Mouse (Mus musculus) heart, adult 2 months (tissue): Measurements from ENCODE around the gene Kirrel2. TPM values are rescaled to one million over a fixed set of nuclear protein-coding genes. Genes with fewer than 3 reads are reported as not detected.

Experiments
- DNase-seq, 2 experiments: peaks; one replicate each; pipeline ENCODE4 v3.0.0; 2021
- H3K27ac ChIP-seq: fragments of 200-600 bp; 2 replicates; pipeline ENCODE4 v1.8.1; 2022
- H3K27me3 ChIP-seq: fragments of 200-500 bp; 2 replicates; pipeline ENCODE4 v1.6.1; 2012; ENCODE audit warnings: mild to moderate bottlenecking, low read length, inconsistent platforms, mixed read lengths; ENCODE audit not compliant: control insufficient read depth, insufficient read depth
- H3K36me3 ChIP-seq: fragments of 200-500 bp; 2 replicates; pipeline ENCODE4 v1.6.1; 2012; ENCODE audit warnings: low read length, inconsistent platforms; ENCODE audit not compliant: control insufficient read depth, insufficient read depth
- H3K4me1 ChIP-seq: fragments of 200-500 bp; 2 replicates; pipeline ENCODE4 v1.6.1; 2011; ENCODE audit warnings: low read length; ENCODE audit not compliant: control insufficient read depth, insufficient read depth
- H3K4me3 ChIP-seq: fragments of 200-600 bp; 2 replicates; pipeline ENCODE4 v1.8.1; 2022
- H3K79me2 ChIP-seq: fragments of 200-500 bp; replicated peaks from 2 replicates; pipeline ENCODE4 v1.6.1; 2012; ENCODE audit warnings: mild to moderate bottlenecking, inconsistent platforms, low read length, moderate library complexity, mixed read lengths; ENCODE audit not compliant: control insufficient read depth, insufficient read depth
- H3K9ac ChIP-seq: fragments of 200-500 bp; 2 replicates; pipeline ENCODE4 v1.6.1; 2012; ENCODE audit warnings: low read depth, mild to moderate bottlenecking, control low read depth, inconsistent platforms, low read length, mixed read lengths
- CTCF ChIP-seq: fragments of 200-600 bp; IDR thresholded peaks from 2 replicates; pipeline ENCODE4 v1.8.1; 2022; ENCODE audit warnings: antibody characterized with exemption, mild to moderate bottlenecking, moderate library complexity
- EP300 ChIP-seq: fragments of 200-500 bp; IDR thresholded peaks from 2 replicates; pipeline ENCODE4 v1.6.1; 2011; ENCODE audit warnings: low read depth, low read length, control low read depth; ENCODE audit not compliant: insufficient read depth
- POLR2A ChIP-seq: fragments of 200-500 bp; IDR thresholded peaks from 2 replicates; pipeline ENCODE4 v1.6.1; 2011; ENCODE audit warnings: mild to moderate bottlenecking, low read depth, low read length, control low read depth; ENCODE audit not compliant: insufficient read depth
- WGBS: fragments of 180-500 bp; shearing (Covaris S2); methylation state at CpG from one replicate; pipeline ENCODE4 v1.1.7; 2018; 5-methylcytosine and 5-hydroxymethylcytosine counted together
- intact Hi-C: fragments of 180-260 bp; cut with DNase I; formaldehyde crosslinking; loops from one replicate; pipeline ENCODE4 v1.15.1; 2025
- polyA plus RNA-seq: library from polyadenylated mRNA; depleted of rRNA; stranded (reverse); fragments of >200 nt; gene quantifications from 2 replicates; pipeline ENCODE4 v1.2.3, GENCODE M21; 2012; rRNA removed
- total RNA-seq, 2 experiments: library from RNA; stranded (reverse); gene quantifications; 2 replicates each; pipeline ENCODE4 v1.2.3; 2021

Kirrel2 gene
- total and polyA plus RNA-seq, 3 experiments: not detected

DNA sequence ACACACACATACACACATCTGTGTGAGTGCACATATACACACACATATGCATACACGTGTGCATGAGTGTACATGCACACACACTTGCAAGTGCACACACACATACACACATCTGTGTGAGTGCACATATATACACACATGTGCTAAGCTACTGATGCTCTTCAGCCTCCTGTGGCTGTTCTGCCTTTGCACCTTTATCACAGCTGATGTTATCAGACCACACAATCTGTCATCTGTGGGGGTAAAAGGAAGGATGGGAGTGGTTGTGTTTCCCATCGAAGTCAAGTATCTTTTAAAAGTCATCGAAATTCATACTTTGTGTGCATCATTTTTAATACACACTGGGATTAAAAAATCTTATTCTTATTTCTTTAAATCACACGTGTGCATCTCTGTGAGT, 55.1 kb downstream of the Kirrel2 start:
- H3K4me3 ChIP-seq: no peak overlapping the region
- 49% methylated on average over 4 of the region's 4 CpGs for WGBS
- TF ChIP-seq EP300 (no peak), POLR2A (no peak), CTCF (no peak)
- H3K27ac ChIP-seq: no peak overlapping the region
- no peaks in the 10 kb centered on the region for H3K27me3 ChIP-seq
- no peaks in the 10 kb centered on the region for H3K4me1 ChIP-seq
- no peaks in the 10 kb centered on the region for H3K79me2 ChIP-seq
- DNase-seq: no peak
- intact Hi-C loops: no loop called here
- H3K36me3 ChIP-seq: no peaks in the 10 kb centered on the region
- H3K9ac ChIP-seq: no peak overlapping the region

DNA sequence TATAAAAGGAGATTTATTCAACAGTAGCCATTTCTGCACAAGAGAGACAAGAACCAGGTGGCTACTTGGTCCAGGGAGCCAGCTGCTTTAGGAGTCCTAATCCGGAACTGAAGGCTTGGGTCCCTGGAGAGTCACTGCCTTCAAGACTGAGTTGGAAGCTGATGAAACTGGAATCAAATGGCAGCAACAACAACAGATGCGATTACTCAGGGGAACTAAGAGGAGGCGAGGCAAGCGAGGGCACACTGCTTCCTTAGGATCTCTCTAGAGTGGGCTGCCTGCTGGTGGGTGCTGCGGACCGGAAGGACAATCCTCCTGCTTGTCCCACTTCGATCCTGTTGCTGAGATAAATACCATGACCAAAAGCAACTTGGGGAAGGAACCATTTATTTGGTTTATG, 57.8 kb downstream of the Kirrel2 start:
- Histone ChIP-seq H3K36me3 (no peaks in the 10 kb centered on the region), H3K27ac (no peak overlapping the region), H3K4me1 (no peaks in the 10 kb centered on the region), H3K79me2 (no peaks in the 10 kb centered on the region), H3K4me3 (no peak overlapping the region), H3K9ac (no peak overlapping the region), H3K27me3 (no peaks in the 10 kb centered on the region)
- TF ChIP-seq CTCF: no peak
- no peak for TF ChIP-seq POLR2A
- no peak for TF ChIP-seq EP300
- DNase-seq: no peak
- intact Hi-C loops: no loop called here
- 34% methylated on average over 7 of the region's 7 CpGs for WGBS

Other genes with a start within 250 kb of the Kirrel2 start
Only the 30 nearest of the 34 such genes appear.
- not detected for gene Thap8, start 177.6 kb downstream of the Kirrel2 start, total RNA-seq
- 0.10 TPM in 1 of 2 replicates, not detected in the other for gene Thap8, start 177.6 kb downstream of the Kirrel2 start, polyA plus RNA-seq
- gene Wdr62, start 177.3 kb downstream of the Kirrel2 start, total RNA-seq: 1 to 10 TPM in 1 of 2 experiments, under 1 TPM in 1; 0.97 to 1.7 TPM
- 3.7 and 5.3 TPM in 2 replicates for gene Wdr62, start 177.3 kb downstream of the Kirrel2 start, polyA plus RNA-seq
- 1 to 10 TPM; 5.6 TPM for gene Clip3, start 166.0 kb downstream of the Kirrel2 start, total RNA-seq
- 5.6 and 6.6 TPM in 2 replicates for gene Clip3, start 166.0 kb downstream of the Kirrel2 start, polyA plus RNA-seq
- gene Alkbh6, start 149.0 kb downstream of the Kirrel2 start, total RNA-seq: 10 to 100 TPM; 24.0 to 29.5 TPM
- gene Alkbh6, start 149.0 kb downstream of the Kirrel2 start, polyA plus RNA-seq: 59.6 and 61.7 TPM in 2 replicates
- under 1 TPM; 0.26 to 0.50 TPM for gene Syne4, start 142.9 kb downstream of the Kirrel2 start, total RNA-seq
- gene Syne4, start 142.9 kb downstream of the Kirrel2 start, polyA plus RNA-seq: 5.3 and 5.6 TPM in 2 replicates
- gene E130208F15Rik, start 135.9 kb downstream of the Kirrel2 start, total RNA-seq: under 1 TPM; 0.55 to 0.63 TPM
- 0.31 and 0.41 TPM in 2 replicates for gene E130208F15Rik, start 135.9 kb downstream of the Kirrel2 start, polyA plus RNA-seq
- gene Sdhaf1, start 133.8 kb downstream of the Kirrel2 start, total RNA-seq: 10 to 100 TPM; 12.5 TPM
- 17.4 and 17.9 TPM in 2 replicates for gene Sdhaf1, start 133.8 kb downstream of the Kirrel2 start, polyA plus RNA-seq
- gene Lrfn3, start 94.9 kb downstream of the Kirrel2 start, total RNA-seq: 1 to 10 TPM; 1.1 to 1.3 TPM
- 1.4 and 1.9 TPM in 2 replicates for gene Lrfn3, start 94.9 kb downstream of the Kirrel2 start, polyA plus RNA-seq
- 10 to 100 TPM; 20.1 to 23.6 TPM for gene Tyrobp, start 43.9 kb downstream of the Kirrel2 start, total RNA-seq
- 62.7 and 65.5 TPM in 2 replicates for gene Tyrobp, start 43.9 kb downstream of the Kirrel2 start, polyA plus RNA-seq
- gene Hcst, start 37.8 kb downstream of the Kirrel2 start, total RNA-seq: under 1 TPM in 1 of 2 experiments, not detected in 1; 0.59 TPM
- 4.8 TPM in 1 of 2 replicates, not detected in the other for gene Hcst, start 37.8 kb downstream of the Kirrel2 start, polyA plus RNA-seq
- under 1 TPM; 0.47 to 0.66 TPM for gene Nfkbid, start 36.0 kb downstream of the Kirrel2 start, total RNA-seq
- 0.94 and 1.3 TPM in 2 replicates for gene Nfkbid, start 36.0 kb downstream of the Kirrel2 start, polyA plus RNA-seq
- 1 to 10 TPM; 3.2 to 3.5 TPM for gene Aplp1, start 12.2 kb downstream of the Kirrel2 start, total RNA-seq
- gene Aplp1, start 12.2 kb downstream of the Kirrel2 start, polyA plus RNA-seq: 3.6 and 6.2 TPM in 2 replicates
- gene Nphs1, start 625 bp upstream of the Kirrel2 start, total RNA-seq: not detected
- gene Nphs1, start 625 bp upstream of the Kirrel2 start, polyA plus RNA-seq: 0.04 TPM in 1 of 2 replicates, not detected in the other
- not detected for gene Prodh2, start 35.9 kb upstream of the Kirrel2 start, total RNA-seq
- 0.23 TPM in 1 of 2 replicates, not detected in the other for gene Prodh2, start 35.9 kb upstream of the Kirrel2 start, polyA plus RNA-seq
- under 1 TPM; 0.34 to 0.37 TPM for gene Arhgap33, start 77.4 kb upstream of the Kirrel2 start, total RNA-seq
- gene Arhgap33, start 77.4 kb upstream of the Kirrel2 start, polyA plus RNA-seq: 2.3 and 3.0 TPM in 2 replicates
- gene Hspb6, start 94.5 kb upstream of the Kirrel2 start, total RNA-seq: 100 to 1,000 TPM; 718 to 804 TPM
- gene Hspb6, start 94.5 kb upstream of the Kirrel2 start, polyA plus RNA-seq: 1,866 and 1,945 TPM in 2 replicates
- gene Proser3, start 94.6 kb upstream of the Kirrel2 start, total RNA-seq: 1 to 10 TPM; 2.5 to 6.3 TPM
- 5.6 and 5.8 TPM in 2 replicates for gene Proser3, start 94.6 kb upstream of the Kirrel2 start, polyA plus RNA-seq
- gene Lin37, start 102.1 kb upstream of the Kirrel2 start, total RNA-seq: 10 to 100 TPM; 13.7 to 16.0 TPM
- gene Lin37, start 102.1 kb upstream of the Kirrel2 start, polyA plus RNA-seq: 16.2 and 20.0 TPM in 2 replicates
- gene U2af1l4, start 105.6 kb upstream of the Kirrel2 start, total RNA-seq: 10 to 100 TPM; 56.0 to 67.9 TPM
- gene U2af1l4, start 105.6 kb upstream of the Kirrel2 start, polyA plus RNA-seq: 61.3 and 71.4 TPM in 2 replicates
- 1 to 10 TPM; 1.1 to 1.9 TPM for gene Gm49396, start 105.7 kb upstream of the Kirrel2 start, total RNA-seq
- gene Gm49396, start 105.7 kb upstream of the Kirrel2 start, polyA plus RNA-seq: 1.6 and 3.1 TPM in 2 replicates
- 10 to 100 TPM; 75.6 to 85.7 TPM for gene Psenen, start 105.9 kb upstream of the Kirrel2 start, total RNA-seq
- 109 and 124 TPM in 2 replicates for gene Psenen, start 105.9 kb upstream of the Kirrel2 start, polyA plus RNA-seq
- under 1 TPM; 0.23 to 0.75 TPM for gene Igflr1, start 107.7 kb upstream of the Kirrel2 start, total RNA-seq
- gene Igflr1, start 107.7 kb upstream of the Kirrel2 start, polyA plus RNA-seq: 1.2 and 3.7 TPM in 2 replicates
- 10 to 100 TPM; 15.6 to 15.9 TPM for gene Kmt2b, start 131.0 kb upstream of the Kirrel2 start, total RNA-seq
- 25.6 and 28.3 TPM in 2 replicates for gene Kmt2b, start 131.0 kb upstream of the Kirrel2 start, polyA plus RNA-seq
- gene Zbtb32, start 141.2 kb upstream of the Kirrel2 start, total RNA-seq: under 1 TPM in 1 of 2 experiments, not detected in 1; 0.11 TPM
- gene Zbtb32, start 141.2 kb upstream of the Kirrel2 start, polyA plus RNA-seq: 0.20 and 0.64 TPM in 2 replicates
- under 1 TPM in 1 of 2 experiments, not detected in 1; 0.36 TPM for gene Upk1a, start 155.2 kb upstream of the Kirrel2 start, total RNA-seq
- gene Upk1a, start 155.2 kb upstream of the Kirrel2 start, polyA plus RNA-seq: 2.8 and 4.8 TPM in 2 replicates
- 1,000 to 10,000 TPM; 4,061 to 4,696 TPM for gene Cox6b1, start 168.5 kb upstream of the Kirrel2 start, total RNA-seq
- gene Cox6b1, start 168.5 kb upstream of the Kirrel2 start, polyA plus RNA-seq: 1,860 and 2,330 TPM in 2 replicates
- not detected for gene Etv2, start 178.2 kb upstream of the Kirrel2 start, total RNA-seq
- gene Etv2, start 178.2 kb upstream of the Kirrel2 start, polyA plus RNA-seq: not detected in 2 replicates
- gene Rbm42, start 192.6 kb upstream of the Kirrel2 start, total RNA-seq: 10 to 100 TPM; 47.7 to 51.3 TPM
- 25.8 and 29.1 TPM in 2 replicates for gene Rbm42, start 192.6 kb upstream of the Kirrel2 start, polyA plus RNA-seq
- 1 to 10 TPM; 3.3 to 3.9 TPM for gene Haus5, start 207.3 kb upstream of the Kirrel2 start, total RNA-seq
- gene Haus5, start 207.3 kb upstream of the Kirrel2 start, polyA plus RNA-seq: 3.7 and 4.9 TPM in 2 replicates
- under 1 TPM in 1 of 2 experiments, not detected in 1; 0.52 TPM for gene Pmis2, start 213.9 kb upstream of the Kirrel2 start, total RNA-seq
- not detected in 2 replicates for gene Pmis2, start 213.9 kb upstream of the Kirrel2 start, polyA plus RNA-seq